Mouse (Mus musculus): ENCODE data around the gene Hoxb13. TPM values are rescaled to one million over a fixed set of nuclear protein-coding genes. Genes with fewer than 3 reads are reported as not detected.

Gene Hoxb13
- polyA plus RNA-seq, 1 experiment from 2014 or later = 1.9 TPM

- Histone ChIP-seq H3K4me3 (replicated peaks) (no peak overlapping the region), H3K36me3 (no peaks in the 10 kb centered on the region), H3K27me3 (replicated peaks) (peaks cover 88% of the 10 kb centered on the region), H3K9me3 (replicated peaks) (no peaks in the 10 kb centered on the region), H3K4me1 (no peaks in the 10 kb centered on the region), H3K9ac (replicated peaks) (no peak overlapping the region), H3K27ac (replicated peaks) (no peak overlapping the region), H3K4me2 (no peak overlapping the region)
- WGBS = 3% methylated on average over 15 of the region's 15 CpGs
- ATAC-seq (ENCODE audit: low FRiP score) = no peak
Measured at GRCm38 (mm10) chr11:96205426-96206131, 11.5 kb downstream of the Hoxb13 start.

- 51% methylated on average over 2 of the region's 2 CpGs for WGBS
- no peaks in the 10 kb centered on the region for H3K9me3 ChIP-seq (replicated peaks)
- no peak overlapping the region for H3K27ac ChIP-seq (replicated peaks)
- no peak overlapping the region for H3K4me2 ChIP-seq
- ATAC-seq (ENCODE audit: low FRiP score) = no peak
- no peaks in the 10 kb centered on the region for H3K4me1 ChIP-seq
- no peak overlapping the region for H3K4me3 ChIP-seq (replicated peaks)
- no peaks in the 10 kb centered on the region for H3K36me3 ChIP-seq
- no peak overlapping the region for H3K9ac ChIP-seq (replicated peaks)
- H3K27me3 ChIP-seq (replicated peaks) = no peaks in the 10 kb centered on the region
Measured at GRCm38 (mm10) chr11:96223813-96224212, 29.7 kb downstream of the Hoxb13 start.

GRCm38 (mm10) chr11:96227676-96228075, 33.6 kb downstream of the Hoxb13 start:
- no peak for ATAC-seq (ENCODE audit: low FRiP score)
- H3K9ac ChIP-seq (replicated peaks) = no peak overlapping the region
- H3K27ac ChIP-seq (replicated peaks) = no peak overlapping the region
- no peaks in the 10 kb centered on the region for H3K4me1 ChIP-seq
- no peak overlapping the region for H3K4me3 ChIP-seq (replicated peaks)
- no peak overlapping the region for H3K4me2 ChIP-seq
- H3K36me3 ChIP-seq = no peaks in the 10 kb centered on the region
- no peaks in the 10 kb centered on the region for H3K9me3 ChIP-seq (replicated peaks)
- 77% methylated on average over 9 of the region's 9 CpGs for WGBS
- H3K27me3 ChIP-seq (replicated peaks) = peaks cover 4% of the 10 kb centered on the region; the same call in 1 of the 2 replicates

GRCm38 (mm10) chr11:96234906-96235305, 40.8 kb downstream of the Hoxb13 start:
- H3K4me1 ChIP-seq = no peaks in the 10 kb centered on the region
- no peak overlapping the region for H3K27ac ChIP-seq (replicated peaks)
- H3K9me3 ChIP-seq (replicated peaks) = no peaks in the 10 kb centered on the region
- WGBS = 2% methylated on average over 12 of the region's 12 CpGs
- H3K9ac ChIP-seq (replicated peaks) = no peak overlapping the region
- peaks cover 19% of the 10 kb centered on the region for H3K27me3 ChIP-seq (replicated peaks)
- no peaks in the 10 kb centered on the region for H3K36me3 ChIP-seq
- H3K4me3 ChIP-seq (replicated peaks) = no peak overlapping the region
- no peak for ATAC-seq (ENCODE audit: low FRiP score)
- H3K4me2 ChIP-seq = no peak overlapping the region

- no peak overlapping the region for H3K27ac ChIP-seq (replicated peaks)
- WGBS = 3% methylated on average over 7 of the region's 7 CpGs
- peaks cover 13% of the 10 kb centered on the region for H3K27me3 ChIP-seq (replicated peaks)
- no peaks in the 10 kb centered on the region for H3K36me3 ChIP-seq
- H3K4me3 ChIP-seq (replicated peaks) = no peak overlapping the region
- H3K9me3 ChIP-seq (replicated peaks) = no peaks in the 10 kb centered on the region
- H3K4me2 ChIP-seq = no peak overlapping the region
- H3K9ac ChIP-seq (replicated peaks) = no peak overlapping the region
- H3K4me1 ChIP-seq = no peaks in the 10 kb centered on the region
- ATAC-seq (ENCODE audit: low FRiP score) = no peak
Measured at GRCm38 (mm10) chr11:96240211-96240610, 46.1 kb downstream of the Hoxb13 start.

Other genes starting within 250 kb of the Hoxb13 start
- 6.7 and 12.0 TPM in 2 replicates for gene Igf2bp1, start 188.4 kb upstream of the Hoxb13 start, polyA plus RNA-seq (2015; fragmentation: Nextera tagmentation; extraction: Ambion mirVana)
- not detected in 2 replicates for gene Gip, start 169.8 kb upstream of the Hoxb13 start, polyA plus RNA-seq (2015; fragmentation: Nextera tagmentation; extraction: Ambion mirVana)
- 125 and 137 TPM in 2 replicates for gene Snf8, start 159.4 kb upstream of the Hoxb13 start, polyA plus RNA-seq (2015; fragmentation: Nextera tagmentation; extraction: Ambion mirVana)
- 34.3 and 37.9 TPM in 2 replicates for gene Ube2z, start 128.9 kb upstream of the Hoxb13 start, polyA plus RNA-seq (2015; fragmentation: Nextera tagmentation; extraction: Ambion mirVana)
- gene Atp5g1, start 118.6 kb upstream of the Hoxb13 start, polyA plus RNA-seq (2015; fragmentation: Nextera tagmentation; extraction: Ambion mirVana) = 863 and 912 TPM in 2 replicates
- not detected in 2 replicates for gene Calcoco2, start 82.4 kb upstream of the Hoxb13 start, polyA plus RNA-seq (2015; fragmentation: Nextera tagmentation; extraction: Ambion mirVana)
- gene Ttll6, start 60.5 kb upstream of the Hoxb13 start, polyA plus RNA-seq (2015; fragmentation: Nextera tagmentation; extraction: Ambion mirVana) = 0.23 and 0.46 TPM in 2 replicates
- 55.7 and 57.5 TPM in 2 replicates for gene Hoxb9, start 77.1 kb downstream of the Hoxb13 start, polyA plus RNA-seq (2015; fragmentation: Nextera tagmentation; extraction: Ambion mirVana)
- gene Hoxb8, start 87.6 kb downstream of the Hoxb13 start, polyA plus RNA-seq (2015; fragmentation: Nextera tagmentation; extraction: Ambion mirVana) = 63.1 and 71.8 TPM in 2 replicates
- gene Hoxb7, start 92.3 kb downstream of the Hoxb13 start, polyA plus RNA-seq (2015; fragmentation: Nextera tagmentation; extraction: Ambion mirVana) = 101 and 115 TPM in 2 replicates
- gene Hoxb6, start 98.2 kb downstream of the Hoxb13 start, polyA plus RNA-seq (2015; fragmentation: Nextera tagmentation; extraction: Ambion mirVana) = 109 and 135 TPM in 2 replicates
- gene Hoxb5, start 109.0 kb downstream of the Hoxb13 start, polyA plus RNA-seq (2015; fragmentation: Nextera tagmentation; extraction: Ambion mirVana) = 39.5 and 106 TPM in 2 replicates
- gene Hoxb4, start 124.0 kb downstream of the Hoxb13 start, polyA plus RNA-seq (2015; fragmentation: Nextera tagmentation; extraction: Ambion mirVana) = 3.7 and 5.0 TPM in 2 replicates
- 8.0 and 12.6 TPM in 2 replicates for gene Hoxb3, start 129.0 kb downstream of the Hoxb13 start, polyA plus RNA-seq (2015; fragmentation: Nextera tagmentation; extraction: Ambion mirVana)
- 33.7 and 42.3 TPM in 2 replicates for gene Hoxb2, start 156.2 kb downstream of the Hoxb13 start, polyA plus RNA-seq (2015; fragmentation: Nextera tagmentation; extraction: Ambion mirVana)
- gene Hoxb1, start 171.4 kb downstream of the Hoxb13 start, polyA plus RNA-seq (2015; fragmentation: Nextera tagmentation; extraction: Ambion mirVana) = 0.38 and 0.65 TPM in 2 replicates